Mouse (Mus musculus): ENCODE measurements around the gene Zfhx3. TPM values are rescaled to one million over a fixed set of nuclear protein-coding genes. Genes with fewer than 3 reads are reported as not detected.

Zfhx3 gene
- polyA plus RNA-seq, 2 experiments from 2014 or later = 0.58 TPM; not detected in 1

GRCm38 (mm10) chr8:108554578-108555245, 612.3 kb downstream of the Zfhx3 start:
- ATAC-seq = no peak

DNA sequence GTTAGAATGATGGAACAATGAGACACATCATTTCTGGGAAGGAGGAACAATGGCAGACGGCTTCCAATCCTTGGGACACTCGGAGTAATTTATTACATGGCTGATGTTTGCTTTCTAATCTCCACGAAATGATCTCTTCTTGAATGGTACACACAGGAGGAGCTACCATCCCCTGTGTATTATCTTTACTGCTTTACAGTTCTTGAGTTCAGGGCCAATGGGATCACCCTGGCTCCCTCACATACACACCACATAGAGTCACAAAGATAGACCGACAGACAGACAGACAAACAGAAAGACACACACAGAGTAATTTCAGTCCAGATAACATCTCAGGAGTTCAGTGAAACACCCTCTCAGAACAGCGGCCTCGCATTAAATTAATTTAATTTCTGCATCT, 621.0 kb downstream of the Zfhx3 start:
- ATAC-seq = no peak

- no peak for ATAC-seq
These were observed 621.6 kb downstream of the Zfhx3 start for GRCm38 (mm10) chr8:108563934-108564564.

GRCm38 (mm10) chr8:108566035-108566434, 623.6 kb downstream of the Zfhx3 start:
- no peak for ATAC-seq

GRCm38 (mm10) chr8:108573295-108574017, 631.0 kb downstream of the Zfhx3 start:
- no peak for ATAC-seq

GRCm38 (mm10) chr8:108574101-108574500, 631.7 kb downstream of the Zfhx3 start:
- ATAC-seq = no peak

GRCm38 (mm10) chr8:108577571-108577970, 635.1 kb downstream of the Zfhx3 start:
- no peak for ATAC-seq

DNA sequence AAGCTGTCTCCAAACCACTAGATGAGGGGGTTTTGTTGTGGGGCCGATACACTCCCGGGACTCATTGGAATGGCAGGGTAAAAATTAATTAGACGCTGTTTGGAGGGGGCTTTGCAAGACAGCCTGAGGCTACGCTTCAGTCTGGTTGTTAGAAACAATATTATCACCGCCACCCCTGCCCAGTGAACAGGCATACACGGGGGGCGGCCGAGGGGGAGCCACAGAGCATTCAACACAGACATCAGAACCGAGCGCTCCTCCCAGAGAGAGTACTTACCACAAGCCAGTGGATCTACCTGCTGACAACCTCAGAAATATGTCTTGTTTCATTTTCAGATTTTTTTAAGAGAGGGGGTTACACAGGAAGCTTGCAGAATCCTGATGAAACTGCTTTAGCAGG, 635.9 kb downstream of the Zfhx3 start:
- no peak for ATAC-seq

DNA sequence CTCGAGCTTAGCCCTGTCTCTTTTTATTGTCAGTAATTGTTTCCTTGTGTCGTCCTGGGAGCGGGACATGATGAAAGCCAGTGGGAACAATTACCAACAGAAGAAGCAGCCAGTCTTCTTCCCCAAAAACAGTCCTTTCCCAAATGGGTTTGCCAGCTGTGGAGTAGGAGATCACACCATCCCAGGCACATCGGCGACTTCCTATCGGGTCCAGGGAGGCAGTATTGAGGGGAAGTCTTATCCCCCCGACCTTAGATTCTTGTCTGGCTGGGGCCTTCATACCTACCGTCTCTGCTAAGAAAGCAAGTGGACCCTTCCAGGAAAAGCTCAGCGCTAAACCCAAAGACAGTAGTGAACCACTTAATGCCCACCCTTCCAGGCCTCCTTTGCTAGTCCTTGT, 637.4 kb downstream of the Zfhx3 start:
- no peak for ATAC-seq

GRCm38 (mm10) chr8:108580364-108580763, 637.9 kb downstream of the Zfhx3 start:
- ATAC-seq = no peak

DNA sequence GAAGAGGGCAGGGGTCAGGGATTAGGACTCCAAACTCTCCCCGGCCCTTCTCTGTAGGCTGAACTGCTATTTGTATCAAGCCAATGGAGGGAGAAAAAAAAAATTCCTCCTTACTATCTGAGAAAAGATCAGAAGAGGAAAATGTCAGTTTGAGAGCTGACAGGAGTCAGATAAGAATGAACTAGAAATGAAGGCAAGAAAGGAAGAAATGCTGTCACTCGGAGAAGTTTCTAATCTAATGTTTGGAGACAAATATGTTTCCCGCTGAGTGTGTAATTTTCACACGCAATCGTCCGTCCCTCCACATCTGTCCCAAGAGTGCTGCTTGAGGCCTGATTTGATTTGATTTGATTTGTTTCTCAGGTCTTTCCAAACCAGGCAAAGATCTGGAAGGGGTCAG, 639.1 kb downstream of the Zfhx3 start:
- no peak for ATAC-seq

DNA sequence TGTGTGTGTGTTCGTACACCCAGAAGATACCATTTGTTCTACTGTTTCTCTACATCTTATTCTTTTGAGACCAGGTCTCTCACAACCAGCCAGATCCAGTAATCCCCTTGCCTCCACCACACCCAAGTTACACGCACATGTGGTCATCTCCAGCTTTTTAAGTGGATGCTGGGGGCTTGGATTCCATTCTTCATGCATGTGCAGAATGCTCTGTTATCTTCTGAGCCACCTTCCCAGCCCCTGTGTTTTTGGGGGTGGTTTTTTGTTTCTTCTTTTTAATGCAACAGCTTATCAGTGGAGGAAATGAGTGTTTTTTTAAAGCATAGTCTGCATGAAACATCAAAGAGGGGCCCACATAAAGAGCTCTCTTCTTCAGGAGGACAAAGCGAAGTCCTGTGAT, 639.8 kb downstream of the Zfhx3 start:
- ATAC-seq = no peak

- ATAC-seq = no peak
These were observed 640.8 kb downstream of the Zfhx3 start for GRCm38 (mm10) chr8:108583261-108583660.

GRCm38 (mm10) chr8:108583867-108584661, 641.6 kb downstream of the Zfhx3 start:
- no peak for ATAC-seq

- no peak for ATAC-seq
These were observed 642.2 kb downstream of the Zfhx3 start for GRCm38 (mm10) chr8:108584662-108584978.

- ATAC-seq = no peak
These were observed 648.6 kb downstream of the Zfhx3 start for GRCm38 (mm10) chr8:108591037-108591436.

DNA sequence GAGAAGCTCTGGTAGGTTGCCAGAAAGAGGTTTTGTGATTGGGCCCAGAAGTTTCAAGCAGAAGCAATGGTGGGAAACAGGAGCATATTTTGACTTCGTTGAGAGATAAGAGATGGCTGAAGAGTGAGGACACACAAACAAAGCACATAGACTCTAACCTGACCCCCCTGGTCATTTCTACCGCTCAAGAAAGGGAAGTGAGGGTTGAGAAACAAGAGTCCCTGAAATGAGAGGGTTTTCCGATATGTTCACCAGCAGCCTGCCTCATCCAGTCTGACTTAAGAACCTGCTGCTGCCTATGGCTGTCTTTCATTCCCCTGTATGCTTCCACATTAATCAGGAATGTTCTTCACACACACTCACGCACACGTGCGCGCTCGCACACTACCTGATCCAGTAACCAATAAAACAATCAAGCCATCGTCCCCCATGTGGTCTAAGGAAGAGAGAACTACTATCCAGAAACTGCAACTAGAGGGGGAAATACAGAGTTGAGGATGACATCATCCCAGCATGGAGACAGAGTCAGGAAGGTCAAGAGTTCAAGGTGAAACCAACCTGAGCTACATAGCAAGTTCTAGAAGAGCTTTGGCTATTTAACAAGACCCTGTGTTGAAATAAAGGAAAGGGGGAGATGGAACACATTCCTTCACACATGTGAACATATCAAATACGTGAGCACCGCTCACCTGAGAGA, 649.7 kb downstream of the Zfhx3 start:
- ATAC-seq = no peak

DNA sequence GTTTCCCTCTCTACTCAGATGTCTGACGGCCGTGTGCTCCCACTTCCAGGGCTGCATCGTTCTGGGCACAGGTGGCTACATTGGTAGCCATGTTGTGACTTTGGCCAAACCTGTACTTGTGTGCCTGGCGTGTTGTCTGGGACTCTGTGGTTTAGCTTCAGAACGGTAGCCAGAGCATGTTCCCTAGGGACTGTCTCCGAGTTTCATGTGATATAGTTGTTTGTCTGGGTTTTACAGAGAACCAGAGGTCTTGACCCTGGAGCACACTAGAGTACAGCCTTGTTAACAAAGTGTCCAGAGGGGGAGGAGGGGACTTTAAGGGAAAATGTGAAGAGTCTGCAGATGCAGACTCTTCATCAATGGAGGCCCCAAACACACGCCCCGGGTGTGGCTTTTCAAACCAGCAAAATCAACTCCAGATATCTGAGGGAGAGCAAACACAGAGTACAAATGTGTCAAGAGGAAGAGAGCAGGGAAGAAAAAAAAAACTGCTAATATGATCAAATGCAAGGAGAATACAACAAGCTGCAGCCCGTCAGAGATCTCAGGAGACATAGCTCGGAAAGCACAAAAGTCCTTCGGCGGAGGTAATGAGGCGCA, 650.6 kb downstream of the Zfhx3 start:
- ATAC-seq = no peak

- ATAC-seq = no peak
These were observed 651.4 kb downstream of the Zfhx3 start for GRCm38 (mm10) chr8:108593891-108594290.

DNA sequence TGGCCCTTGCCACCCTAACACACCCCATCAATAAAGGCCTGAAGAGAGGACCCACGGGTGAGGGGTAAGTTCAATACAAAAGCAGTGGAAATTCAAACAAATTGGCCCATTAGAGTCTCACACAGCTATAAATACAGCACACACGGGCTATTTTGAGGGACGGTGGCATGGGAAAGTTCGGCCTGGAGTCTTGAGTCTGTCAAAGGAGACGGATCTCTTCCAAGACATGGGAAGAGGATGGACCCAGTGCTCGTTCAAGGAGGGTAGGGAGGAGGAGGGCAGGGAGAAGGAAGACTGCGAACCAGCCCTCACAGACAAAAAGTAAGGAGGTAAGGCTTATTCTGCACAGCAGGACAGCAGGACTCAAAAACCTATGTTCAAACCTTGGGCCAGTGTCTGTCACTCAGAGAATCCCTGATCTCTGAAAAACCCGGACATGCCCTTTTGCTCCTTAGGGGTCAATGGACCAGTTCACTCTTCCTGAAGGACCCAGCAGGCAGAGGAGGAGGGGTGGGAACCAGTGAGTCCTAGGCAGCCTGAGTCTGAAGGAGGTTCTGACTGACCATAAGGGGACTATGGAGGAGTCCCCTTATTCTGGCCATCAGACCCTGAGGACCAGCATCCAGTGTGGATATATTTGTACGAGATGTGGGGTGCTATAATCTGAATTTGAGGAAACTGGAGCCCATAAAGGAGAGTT, 652.1 kb downstream of the Zfhx3 start:
- no peak for ATAC-seq

DNA sequence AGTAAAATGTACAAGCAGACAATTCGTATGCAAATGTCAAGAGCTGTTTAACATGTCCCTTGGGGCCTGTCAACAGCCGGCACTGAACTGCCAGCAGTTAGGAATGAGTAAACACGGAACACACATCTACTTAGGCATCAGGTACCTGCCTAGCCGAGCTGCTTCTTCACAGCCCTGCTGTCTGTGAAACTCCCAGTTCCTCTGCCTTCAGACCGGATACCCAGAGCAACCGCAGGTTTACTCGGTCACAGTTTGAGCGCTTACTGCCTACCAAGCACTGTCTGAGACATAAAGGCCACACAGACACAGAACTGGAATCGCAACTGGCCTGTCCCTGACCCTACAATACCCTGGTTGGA, 652.6 kb downstream of the Zfhx3 start:
- ATAC-seq = peak; percentile 28

All from activated CD4-positive, CD25-positive, alpha-beta regulatory T cell, adult 4 months (primary cell).